Mouse (Mus musculus) cerebellum, postnatal 4 days (tissue): ENCODE results near the gene Cdh23.

Source experiments
- DNase-seq, 2 experiments: peaks; one replicate each; pipeline ENCODE4 v3.0.0; 2022; ENCODE audit warnings: low spot score in 2 of 2, mixed read lengths in 1 of 2

Gene Cdh23

DNA sequence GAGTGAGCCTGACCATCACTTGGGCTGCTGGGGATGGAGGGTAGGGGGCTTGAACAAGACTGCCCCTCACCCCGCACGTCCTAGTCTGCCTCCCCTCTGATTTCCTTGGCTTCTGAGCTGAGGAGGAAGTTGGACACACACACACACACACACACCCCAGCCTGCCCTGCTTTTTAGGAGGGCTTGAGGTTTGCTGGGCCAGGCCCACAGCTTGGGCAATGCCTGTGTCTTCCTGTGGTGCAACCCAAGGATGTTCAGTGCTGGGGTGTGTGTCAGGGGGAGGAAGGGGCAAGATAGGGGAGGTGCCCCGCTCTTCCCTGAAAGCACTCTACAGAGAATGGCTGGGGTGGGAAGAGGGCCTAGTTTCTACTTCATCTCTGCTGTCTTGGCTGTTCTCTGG, 352.2 kb downstream of the Cdh23 start:
- DNase-seq = no peak

DNA sequence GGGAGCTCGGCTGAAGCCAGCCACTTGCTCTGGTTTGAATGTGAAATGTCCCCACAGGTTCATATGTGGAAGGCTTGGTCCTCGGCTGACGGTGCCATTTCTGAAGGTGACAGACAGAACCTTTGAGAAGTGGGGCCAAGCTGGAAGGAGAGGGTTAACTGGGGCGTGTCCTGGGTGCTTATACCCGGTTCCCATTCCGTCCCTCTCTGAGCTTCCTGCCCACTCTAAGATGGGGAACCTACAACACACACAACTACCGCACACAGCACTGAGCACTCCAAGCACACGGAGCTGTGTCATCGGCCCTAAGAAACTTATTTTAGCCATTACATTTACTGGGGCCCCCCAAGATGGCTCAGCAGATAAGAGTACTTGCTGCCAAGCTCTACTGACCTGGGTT, 354.8 kb downstream of the Cdh23 start:
- no peak for DNase-seq

DNA sequence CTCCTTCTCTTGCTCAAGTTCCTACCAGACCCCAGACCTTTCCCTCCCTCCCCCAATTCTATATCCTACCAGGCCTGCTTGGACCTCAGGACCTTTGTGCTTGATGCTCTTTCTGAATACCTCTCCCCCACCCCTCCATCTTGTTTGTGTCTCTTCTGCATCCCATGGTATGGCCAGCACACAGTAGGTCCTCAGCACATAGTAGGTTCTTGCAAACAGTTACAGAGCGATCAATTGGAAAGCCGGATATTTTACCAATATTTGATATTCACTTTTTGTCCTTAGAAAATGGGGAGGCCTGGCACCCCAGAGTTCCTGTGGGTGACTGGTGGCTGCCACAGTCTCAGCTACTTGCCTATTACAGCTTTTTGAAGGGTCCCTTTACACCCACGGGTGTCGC, 361.3 kb downstream of the Cdh23 start:
- no peak for DNase-seq

DNA sequence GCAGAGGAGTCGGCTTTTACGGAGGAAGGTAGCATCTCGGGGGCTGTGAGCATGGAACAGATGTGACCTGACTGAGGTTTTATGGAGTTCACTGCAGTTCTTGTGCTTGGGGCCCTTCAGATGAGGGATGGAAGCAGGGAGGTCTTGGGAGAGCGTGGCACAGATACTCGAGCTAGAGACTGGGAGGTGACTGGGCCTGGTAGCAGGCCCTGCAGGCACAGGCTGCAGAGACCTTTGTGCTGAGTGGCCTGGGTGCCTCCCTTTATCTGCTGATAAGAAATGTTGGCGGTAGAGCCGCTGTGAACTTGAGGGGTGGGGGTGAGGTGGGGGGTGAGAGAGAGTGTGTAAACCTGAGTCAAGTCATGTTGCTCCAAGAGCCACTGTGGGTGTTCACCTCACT, 361.7 kb downstream of the Cdh23 start:
- no peak for DNase-seq

DNA sequence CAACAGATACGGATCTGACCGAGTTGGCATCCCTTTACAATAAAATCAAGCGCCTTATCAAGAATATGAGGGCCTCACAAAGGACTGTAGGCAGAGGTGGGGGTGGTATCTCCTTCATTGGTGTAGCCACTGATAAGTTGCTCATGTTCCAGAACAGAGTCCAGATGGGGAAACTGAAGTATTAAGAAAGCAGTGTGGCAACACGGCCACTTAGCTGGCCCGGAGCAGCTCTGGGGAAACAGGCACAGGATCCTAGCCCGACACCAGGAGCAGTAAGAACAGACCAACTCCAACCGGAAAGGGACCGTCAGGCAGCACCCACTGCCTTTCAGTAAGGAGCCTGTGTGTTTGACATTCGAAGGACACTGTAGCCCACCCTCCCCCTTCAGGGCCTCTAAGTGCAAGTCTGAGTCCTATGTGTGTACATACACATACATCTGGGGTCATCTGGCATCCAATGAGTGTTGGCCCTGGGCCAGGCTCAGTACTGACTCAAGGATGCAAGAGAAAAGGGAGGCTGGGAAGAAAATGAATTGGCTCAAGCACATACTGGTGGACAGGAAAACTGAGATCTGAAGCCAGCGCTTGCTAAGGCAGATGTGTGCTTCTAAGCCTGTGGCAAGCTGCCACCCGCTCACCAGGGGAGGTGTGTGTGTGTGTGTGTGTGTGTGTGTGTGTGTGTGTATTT, 367.2 kb downstream of the Cdh23 start:
- no peak for DNase-seq

DNA sequence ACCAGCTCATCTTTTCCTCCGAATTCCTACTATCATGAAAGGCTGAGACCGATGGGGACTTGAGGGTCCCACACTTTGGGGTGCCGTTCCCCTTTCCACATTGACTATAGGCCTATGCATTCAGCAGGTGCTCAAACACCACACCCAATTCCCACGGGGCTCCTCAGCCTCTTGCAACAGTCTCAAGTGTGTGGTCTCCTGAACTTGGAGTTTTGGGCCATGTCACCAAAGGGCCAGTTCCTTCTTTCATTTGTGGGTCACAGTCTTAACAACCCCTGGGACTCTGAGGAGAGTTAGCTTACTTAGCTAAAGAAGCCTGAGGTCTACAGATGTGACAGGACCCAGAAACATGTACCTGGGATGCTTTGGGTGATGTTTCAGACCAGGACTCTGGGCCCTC, 380.1 kb downstream of the Cdh23 start:
- no peak for DNase-seq

DNA sequence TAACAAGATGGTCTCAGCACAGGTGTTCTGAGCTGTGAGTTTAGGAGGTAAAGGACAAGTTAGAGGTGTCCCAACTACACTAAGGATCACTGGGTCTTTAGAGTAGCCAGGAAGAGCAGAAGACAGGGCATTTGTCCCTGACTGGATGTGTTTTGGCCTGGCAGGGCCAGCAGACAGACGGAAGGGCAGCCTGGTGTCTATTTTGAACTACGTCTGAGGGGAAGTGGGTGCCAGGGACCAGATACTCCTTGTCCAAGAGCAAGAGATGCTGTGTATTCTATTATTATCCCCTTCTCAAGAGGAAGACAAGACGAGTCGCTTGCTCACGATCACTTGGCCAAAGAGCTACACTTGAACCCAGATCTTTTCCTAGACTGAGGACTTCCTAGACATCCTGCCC, 382.7 kb downstream of the Cdh23 start:
- DNase-seq = no peak

DNA sequence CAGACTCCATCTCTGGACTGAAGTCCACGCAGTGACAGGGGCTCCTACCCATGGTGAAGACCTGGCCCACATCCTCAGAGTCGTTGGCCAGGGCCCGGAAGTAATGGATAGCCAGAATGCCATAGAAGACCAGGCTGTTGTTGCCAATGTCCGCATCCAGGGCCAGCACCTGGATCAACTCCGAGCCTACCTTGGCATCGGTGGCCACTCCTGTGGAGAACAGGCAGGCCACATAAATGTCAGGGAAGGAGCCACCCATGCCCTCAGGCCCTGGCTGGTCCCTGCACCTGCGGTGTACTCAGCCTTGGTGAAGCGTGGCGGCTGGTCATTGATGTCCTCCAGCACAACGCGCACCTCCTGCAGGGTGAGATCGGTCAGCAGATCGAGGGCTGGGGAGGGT, 385.7 kb downstream of the Cdh23 start:
- DNase-seq = no peak

DNA sequence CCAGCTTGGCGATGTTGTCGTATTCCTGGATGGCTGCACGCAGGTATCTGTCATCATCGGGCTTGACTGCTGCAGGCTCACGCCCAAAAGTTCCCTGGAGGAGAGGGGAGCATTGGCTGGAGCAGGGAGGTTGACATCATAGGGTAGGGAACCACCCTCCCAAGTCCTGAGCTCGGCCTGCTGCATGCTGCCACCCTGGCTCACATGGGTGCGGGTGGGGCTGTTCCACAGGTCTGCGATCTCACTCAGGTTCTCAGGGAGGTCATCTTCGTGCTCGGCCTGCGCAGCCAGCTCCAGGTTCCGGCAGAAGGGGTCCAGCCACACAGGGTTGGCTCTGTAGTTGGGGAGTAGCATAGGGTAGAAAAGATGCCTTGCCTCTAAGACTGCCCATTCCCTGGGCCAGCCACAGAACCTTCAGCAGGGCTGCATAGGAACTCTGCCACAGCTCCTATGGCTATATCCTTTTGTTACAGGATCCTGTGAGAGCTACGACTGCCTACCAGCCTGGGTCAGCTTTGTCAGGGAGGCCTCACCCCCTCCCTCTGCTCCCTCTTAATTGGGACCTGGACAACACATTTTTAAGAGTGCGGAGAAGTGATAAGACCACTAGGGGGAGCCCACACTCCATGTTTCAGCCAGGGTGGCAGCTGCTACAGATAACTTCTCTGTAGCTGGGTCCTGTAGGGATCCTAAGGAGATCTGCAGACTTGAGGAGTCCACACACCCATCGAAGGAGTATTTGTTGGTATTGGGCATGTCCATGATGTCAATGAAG, 391.2 kb downstream of the Cdh23 start:
- DNase-seq = peak; percentile 60 to 75

DNA sequence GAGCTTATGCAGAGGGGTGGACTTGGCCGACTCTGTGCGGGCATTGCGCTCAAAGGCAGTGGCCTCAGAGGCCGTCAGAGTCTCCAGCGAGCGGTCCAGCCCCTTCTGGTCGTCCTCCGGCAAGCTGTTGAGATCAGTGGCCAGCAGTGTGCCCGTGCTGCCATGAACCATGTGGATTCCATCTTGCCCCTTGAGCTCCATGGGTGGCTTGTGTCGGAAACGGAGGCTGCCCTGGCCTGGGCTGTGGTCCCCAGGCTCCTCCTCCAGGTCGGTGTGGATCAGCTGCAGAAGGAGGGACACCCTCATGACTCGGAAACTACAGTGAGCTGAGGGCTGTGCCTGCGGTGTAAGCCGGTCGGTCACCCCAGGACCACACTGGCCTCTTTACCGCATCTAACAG, 392.9 kb downstream of the Cdh23 start:
- DNase-seq = no peak

DNA sequence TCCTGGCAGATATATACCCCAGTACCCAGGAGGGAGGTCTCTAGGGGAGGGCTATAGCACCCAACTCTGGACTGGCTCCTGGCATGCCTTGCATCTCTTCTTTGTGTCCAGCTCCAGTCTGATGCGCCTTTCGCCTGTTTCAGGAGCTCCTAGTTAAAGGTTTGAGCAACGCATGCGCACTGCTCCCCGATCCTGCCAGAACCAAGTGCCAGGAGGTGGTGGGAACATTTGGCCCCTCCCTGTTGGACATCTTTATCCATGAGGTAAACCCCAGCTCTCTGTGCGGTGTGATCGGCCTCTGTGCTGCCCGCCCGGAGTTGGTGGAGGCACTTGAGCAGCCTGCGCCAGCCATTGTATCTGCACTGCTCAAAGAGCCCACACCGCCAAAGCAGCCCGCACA, 396.7 kb downstream of the Cdh23 start:
- DNase-seq = no peak

DNA sequence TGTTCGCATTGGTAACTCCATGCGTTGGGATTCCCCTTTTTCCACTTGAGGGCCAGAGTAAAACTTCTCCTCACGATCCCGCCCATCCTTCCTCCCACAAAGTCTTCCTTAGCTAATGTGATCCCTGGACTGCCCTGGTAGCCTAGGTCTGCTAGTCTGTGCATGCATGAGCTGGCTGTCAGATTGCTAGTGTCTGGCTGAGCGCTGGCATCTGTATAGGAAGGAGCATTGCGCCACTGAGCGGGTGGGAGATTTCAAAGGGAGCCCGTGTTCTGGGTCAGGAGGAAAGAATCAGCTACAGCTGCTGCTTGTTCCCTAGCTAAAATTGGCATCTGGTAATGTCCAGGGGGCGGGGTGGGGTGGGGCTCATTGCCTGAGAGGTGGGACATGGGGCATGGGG, 400.3 kb downstream of the Cdh23 start:
- no peak for DNase-seq

DNA sequence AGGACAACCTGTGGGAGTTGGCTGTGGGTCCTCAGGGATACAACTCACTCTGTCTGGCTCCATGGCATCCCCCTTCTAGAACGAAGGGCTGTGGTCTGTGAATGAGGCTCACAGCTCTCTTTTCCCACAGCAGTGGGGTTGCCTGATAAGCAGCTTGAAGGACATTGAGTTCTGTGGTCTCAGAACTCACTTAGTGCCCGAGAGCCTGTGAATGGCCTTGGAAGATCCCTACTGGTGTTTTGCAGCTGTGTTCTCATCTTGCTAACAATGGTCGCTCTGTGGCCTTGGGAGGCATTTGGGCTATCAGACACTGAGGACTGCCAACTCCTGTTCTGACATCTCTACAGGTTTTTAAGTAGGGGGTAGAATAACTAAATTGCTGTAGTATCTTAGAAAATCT, 400.9 kb downstream of the Cdh23 start:
- no peak for DNase-seq

DNA sequence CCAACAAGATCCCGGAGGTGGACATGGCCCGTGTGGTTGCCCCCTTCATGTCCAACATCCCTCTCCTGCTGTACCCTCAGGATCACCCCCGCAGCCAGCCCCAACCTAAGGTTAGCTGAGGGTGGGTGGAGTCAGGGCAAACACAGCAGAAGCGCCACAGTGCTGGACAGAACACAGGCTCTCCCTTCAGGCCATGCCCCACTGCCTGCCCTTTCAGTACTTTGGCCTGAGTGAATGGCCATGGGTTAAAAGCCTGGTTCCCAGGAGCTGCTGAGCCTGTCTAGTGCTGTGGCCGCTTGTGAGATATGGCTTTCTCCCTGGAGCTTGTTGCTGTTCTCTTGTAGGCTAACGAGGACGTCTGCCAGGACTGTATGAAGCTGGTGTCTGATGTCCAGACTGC, 401.7 kb downstream of the Cdh23 start:
- no peak for DNase-seq

DNA sequence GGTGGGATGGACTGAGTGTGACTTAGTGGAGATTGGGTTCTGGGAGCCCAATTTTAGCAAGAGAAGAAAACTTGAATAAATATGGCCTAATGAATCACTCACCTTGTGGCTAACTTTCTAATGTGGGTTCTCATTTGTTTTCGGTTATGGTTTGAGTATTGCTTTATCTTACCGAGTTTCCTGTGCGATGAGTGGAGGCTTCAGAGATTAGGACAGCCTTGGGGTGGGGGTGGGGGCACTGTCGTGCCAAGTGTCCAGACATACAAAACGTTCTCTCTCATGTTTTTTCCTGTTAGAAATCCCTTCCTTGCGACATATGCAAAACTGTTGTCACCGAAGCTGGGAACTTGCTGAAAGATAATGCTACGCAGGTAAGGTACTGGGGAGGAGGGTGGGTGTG, 404.1 kb downstream of the Cdh23 start:
- DNase-seq = no peak

DNA sequence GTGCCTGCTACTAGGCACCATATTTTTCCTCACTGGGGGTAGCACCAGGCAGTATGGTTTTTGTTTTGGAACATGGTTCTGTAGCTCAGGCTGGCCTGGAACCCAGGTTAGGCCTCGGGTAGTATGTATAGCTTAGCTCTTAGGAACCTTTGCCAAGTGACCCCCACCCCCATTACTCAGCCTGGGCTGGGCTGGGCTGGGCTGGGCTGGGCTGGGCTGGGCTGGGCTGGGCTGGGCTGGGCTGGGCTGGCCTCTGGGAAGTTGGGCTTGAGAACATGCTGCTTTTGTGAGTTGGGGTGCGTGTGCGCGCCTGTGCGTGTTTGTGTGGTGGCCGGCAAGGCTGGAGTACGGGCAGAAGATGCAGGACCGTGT, 405.6 kb downstream of the Cdh23 start:
- no peak for DNase-seq

DNA sequence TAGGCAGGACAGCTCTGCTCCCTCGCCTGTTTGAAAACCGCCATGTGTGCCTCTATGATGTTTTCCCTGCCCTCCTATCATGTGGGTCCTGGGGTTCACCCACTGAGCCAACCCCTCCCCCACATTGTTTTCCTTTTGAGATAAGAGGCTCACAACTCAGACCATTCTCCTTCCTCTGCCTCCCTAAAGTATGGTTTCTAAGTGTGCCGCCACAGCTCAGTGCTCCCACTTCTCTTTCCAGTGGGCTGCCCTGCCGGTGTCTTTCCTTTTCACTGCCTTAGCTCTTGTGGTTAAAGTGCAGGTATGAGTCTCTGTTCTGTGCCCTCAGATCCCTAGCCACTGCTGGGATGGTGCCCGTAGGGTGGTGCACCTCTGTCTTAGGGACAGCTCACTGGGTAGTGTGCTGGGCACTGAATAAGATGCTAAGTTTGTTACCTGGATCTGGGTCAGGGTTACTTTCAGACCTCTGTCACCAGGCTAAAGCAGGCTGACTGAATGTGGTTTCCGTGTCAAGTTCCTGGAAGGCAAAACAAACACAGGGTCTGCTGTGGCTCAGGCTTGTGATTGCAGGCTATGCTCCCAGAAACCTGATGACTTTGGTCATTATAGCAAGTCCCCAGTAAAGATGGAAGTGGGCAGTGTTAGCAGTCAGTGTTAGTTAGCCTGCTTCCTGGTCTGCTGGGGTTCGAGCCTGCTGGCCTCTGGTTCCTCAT, 406.1 kb downstream of the Cdh23 start:
- DNase-seq = no peak

DNA sequence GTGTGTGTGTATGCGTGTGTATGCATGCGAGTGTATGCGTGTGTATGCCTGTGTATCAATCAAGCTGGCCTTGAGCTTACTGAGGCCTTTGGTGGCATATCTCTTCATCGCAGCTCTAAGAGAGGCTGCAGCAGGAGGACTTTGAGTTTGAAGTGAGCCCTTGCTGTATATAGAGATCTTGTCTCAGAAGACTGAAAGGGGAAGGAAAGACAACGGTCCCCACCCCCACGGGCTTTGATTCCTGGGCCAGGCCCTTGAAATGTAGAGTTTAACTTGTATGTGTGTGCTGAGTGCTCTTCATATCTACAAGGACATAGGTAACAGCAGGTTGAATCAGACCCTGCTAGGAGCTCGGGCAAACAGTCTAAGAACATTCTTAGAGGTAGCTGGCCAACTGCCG, 407.1 kb downstream of the Cdh23 start:
- DNase-seq = no peak

DNA sequence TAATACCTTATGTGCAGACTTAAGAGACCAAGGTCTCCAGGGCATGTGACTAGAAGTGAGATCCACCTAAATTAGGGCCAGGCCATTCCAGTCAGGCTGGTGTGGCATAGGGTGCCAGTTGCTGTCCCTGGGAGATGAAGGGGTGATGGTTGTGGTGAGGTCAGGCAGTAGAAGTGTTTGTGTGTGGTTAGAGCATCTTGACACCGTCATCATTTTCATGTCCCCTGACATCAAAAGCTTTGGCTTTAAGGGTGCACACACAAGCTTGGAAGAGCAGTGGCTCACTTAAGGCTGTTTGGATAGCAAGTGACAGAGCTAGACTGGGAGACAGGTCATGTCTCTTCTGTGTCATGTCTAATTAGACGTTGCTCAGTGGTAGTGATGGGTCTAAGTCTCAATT, 408.6 kb downstream of the Cdh23 start:
- no peak for DNase-seq

DNA sequence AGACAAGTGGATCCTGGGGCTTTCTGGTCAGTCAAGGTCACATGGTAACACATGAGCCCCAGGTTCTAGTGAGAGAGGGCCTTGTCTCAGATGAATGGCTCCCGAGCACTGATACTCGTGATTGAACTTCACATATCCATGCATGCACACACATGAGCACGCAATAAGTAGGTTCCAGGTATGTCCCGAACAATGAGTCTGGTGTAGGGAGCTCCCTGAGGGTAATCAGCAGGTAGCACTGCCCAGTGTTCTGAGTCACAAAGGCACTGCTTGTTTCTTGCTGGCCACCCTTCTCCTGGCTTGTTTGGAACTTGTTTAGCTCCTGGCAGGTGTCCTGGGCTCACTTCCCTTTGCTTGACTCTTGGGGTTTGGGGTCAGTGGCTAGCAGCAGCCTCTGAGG, 409.1 kb downstream of the Cdh23 start:
- DNase-seq = no peak

DNA sequence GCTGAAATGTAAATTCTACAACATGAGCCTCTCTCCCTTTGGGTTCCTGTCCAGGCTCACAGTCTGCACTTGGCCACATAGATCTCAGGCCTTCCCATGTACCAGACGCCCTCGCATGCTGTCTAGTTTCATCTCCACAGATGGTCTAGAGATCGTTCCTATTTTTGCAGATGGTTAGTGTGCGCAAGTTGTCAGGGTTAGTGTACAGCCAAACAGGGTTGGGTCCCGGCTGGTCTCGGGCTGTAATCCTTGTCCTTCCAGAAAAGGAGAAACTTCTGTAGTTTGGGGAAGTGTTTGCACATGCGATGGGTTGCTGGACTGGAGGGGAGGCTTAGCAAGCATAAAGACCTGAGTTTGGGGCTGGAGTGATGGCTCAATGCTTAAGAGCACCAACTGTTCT, 409.7 kb downstream of the Cdh23 start:
- DNase-seq = no peak

DNA sequence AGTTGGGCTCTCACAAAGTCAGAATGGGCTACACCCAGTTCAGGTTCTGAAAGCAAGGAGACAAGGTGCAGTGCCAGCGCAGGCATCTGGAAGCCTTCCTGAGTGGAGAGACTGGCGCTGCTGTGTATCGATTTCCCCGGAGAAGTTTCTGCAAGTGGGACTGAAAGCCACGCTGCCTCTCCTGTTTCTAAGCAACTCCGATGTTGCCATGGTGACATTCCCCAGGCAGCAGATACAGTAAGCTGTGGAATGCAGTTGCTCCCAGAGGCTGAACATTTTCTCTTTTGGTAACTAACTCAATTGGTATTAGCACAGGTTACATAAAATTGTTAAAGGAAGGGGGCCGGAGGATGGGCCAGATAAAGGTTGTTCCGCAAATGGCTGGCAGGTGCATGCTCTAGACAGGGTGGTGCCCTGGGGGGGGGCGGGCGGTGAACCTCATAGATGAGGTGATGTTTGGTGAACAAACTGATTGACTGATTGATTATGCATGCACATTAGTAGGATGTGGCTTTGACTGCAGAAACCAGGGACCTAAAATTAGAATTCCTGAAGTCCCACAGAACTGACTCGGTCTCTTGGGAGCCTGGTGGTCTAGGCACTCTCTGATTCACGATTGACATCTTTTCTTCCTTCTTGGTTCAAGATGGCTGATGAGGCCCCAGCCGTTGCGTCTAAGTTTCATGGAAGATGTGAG, 410.5 kb downstream of the Cdh23 start:
- peak in 1 of 2 experiments; percentile 56 for DNase-seq
